Mouse (Mus musculus): ENCODE measurements around the gene Vmn2r78. TPM values are rescaled to one million over a fixed set of nuclear protein-coding genes. Genes with fewer than 3 reads are reported as not detected.
"Not testable (repeated sequence)": the region's sequence is repeated elsewhere in the genome, so short reads cannot be mapped to it uniquely, and the experiment has no call there.

Vmn2r78 gene
- polyA plus RNA-seq (2015; fragmentation: Nextera tagmentation; extraction: Ambion mirVana): not detected in 2 replicates

DNA sequence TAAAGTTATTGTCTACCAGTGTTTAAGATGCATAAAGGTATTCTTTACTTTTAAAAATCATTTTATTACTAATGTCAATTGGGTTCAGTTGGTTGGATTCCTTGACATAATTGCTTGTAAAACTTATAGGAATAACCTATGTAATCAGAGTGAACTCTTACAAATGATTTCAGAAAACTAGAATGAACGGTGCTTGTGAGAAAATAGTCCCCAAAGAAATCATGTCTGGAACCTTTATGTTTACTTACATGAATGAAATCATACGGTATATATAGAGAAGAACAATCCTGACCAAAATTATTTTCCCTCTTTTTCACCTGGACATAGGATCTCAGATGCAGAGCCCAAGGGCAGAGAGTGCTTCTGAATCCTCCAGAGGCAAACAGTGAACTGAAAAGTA is at the start of gene Vmn2r78:
TSS of gene Vmn2r78 (plus strand) at position 301 of the 400 bp plus-strand sequence.
- not testable (repeated sequence) for H3K27ac ChIP-seq; H3K27me3 ChIP-seq; H3K4me1 ChIP-seq (replicated peaks); H3K4me3 ChIP-seq (replicated peaks); H3K9me3 ChIP-seq; H3K36me3 ChIP-seq; ATAC-seq; H3K4me2 ChIP-seq (replicated peaks); H3K9ac ChIP-seq (replicated peaks)
- 87% methylated on average over 2 of the region's 2 CpGs for WGBS

DNA sequence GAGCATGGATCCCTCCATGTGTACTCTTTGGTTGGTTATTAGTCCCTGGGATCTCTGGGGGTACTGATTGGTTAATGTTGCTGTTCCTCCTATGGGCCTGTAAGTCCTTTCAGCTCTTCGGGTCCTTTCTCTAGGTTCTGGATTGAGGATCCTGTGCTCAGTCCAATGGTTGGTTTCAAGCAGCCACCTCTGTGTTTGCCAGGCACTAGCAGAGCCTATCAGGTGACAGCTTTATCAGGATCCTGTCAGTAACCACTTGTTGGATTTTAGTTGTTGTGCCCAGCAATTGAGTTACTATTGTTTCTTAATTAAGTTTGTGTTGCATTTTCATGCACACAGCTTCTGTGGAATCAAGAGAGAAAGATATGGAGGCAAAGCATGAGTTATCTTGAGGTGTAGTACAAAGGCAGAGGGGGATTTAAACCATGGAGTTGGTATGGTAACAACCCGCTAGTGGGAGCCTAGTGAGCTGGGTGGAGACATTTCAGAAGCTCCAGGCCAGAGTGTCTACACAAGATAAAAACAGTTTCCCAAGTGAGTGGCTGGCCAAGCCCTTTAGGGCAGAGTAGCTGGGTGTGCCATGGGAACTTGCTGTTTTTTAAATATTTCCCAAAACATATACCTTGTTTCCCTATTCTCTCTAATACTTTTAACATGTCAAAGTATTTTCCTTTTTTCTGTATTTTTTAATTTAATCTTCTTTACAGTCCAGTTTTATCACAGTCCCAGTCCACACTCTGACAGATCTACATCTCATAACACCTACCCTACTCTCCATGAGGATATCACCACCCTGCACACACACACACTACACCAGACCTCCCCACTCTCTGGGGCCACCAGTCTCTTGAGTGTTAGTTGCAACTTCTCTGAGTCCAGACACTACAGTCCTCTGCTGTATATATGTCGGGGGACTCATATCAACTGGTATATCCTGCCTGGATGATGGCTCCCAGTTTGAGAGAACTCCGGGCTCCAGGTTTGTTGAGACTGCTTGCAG is 25.1 kb upstream of the Vmn2r78 start:
- 96% methylated on average over 4 of the region's 4 CpGs for WGBS

DNA sequence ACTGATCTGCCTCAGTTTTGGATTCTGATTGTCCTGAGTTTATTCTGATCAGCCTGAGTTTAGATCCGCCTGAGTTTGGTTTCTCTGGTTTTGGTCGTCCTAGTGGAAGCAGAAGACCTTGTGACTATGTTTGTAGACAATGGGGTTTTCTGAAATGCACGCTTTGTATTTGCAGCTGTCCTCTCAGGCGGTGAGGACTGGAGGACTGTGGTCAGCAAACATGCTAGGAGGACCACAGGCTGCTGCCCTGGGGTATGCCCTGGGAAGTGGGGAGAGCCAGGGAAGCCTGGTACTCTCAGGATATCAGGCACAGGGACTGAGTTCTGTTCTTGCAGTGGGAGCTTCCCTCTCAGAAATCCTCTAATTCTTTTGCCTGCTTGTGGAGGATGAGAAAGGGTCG is 22.4 kb downstream of the Vmn2r78 start:
- Histone ChIP-seq H3K27ac (no peak overlapping the region), H3K27me3 (no peaks in the 10 kb centered on the region), H3K36me3 (no peaks in the 10 kb centered on the region), H3K9ac (replicated peaks) (no peak overlapping the region), H3K4me2 (replicated peaks) (no peak overlapping the region), H3K4me3 (replicated peaks) (no peak overlapping the region), H3K9me3 (no peaks in the 10 kb centered on the region), H3K4me1 (replicated peaks) (no peaks in the 10 kb centered on the region)
- WGBS: 79% methylated on average over 5 of the region's 5 CpGs
- ATAC-seq: no peak

More for the DNA sequence above, 25.1 kb upstream of the Vmn2r78 start:
- Histone ChIP-seq H3K36me3 (no peaks in the 10 kb centered on the region), H3K27ac (no peak overlapping the region), H3K27me3 (no peaks in the 10 kb centered on the region), H3K9me3 (no peaks in the 10 kb centered on the region), H3K4me1 (replicated peaks) (no peaks in the 10 kb centered on the region), H3K9ac (replicated peaks) (no peak overlapping the region), H3K4me2 (replicated peaks) (no peak overlapping the region), H3K4me3 (replicated peaks) (no peak overlapping the region)
- no peak for ATAC-seq

DNA sequence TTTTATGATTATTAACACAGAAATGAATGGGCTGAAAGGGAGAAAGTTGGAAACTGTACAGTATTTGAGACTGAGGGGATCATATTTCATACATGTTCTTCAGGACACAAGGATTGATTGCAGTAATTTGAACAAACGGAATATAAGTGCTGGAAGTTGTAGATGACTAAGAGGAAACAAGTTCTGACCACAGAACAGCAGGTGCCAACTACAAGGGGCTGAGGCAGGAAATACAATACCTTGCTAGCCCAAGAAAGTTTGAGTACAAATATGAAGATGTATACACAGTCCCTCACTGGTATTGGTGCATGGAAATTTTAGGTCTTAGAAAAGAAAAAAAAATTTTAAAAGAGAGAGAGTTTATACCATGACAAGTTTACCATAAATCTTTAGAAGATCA is 79.8 kb downstream of the Vmn2r78 start:
- Histone ChIP-seq H3K4me2 (replicated peaks) (no peak overlapping the region), H3K27me3 (no peaks in the 10 kb centered on the region), H3K4me1 (replicated peaks) (no peaks in the 10 kb centered on the region), H3K27ac (no peak overlapping the region), H3K4me3 (replicated peaks) (no peak overlapping the region), H3K9me3 (no peaks in the 10 kb centered on the region), H3K36me3 (no peaks in the 10 kb centered on the region), H3K9ac (replicated peaks) (no peak overlapping the region)
- 84% methylated on average over 1 of the region's 1 CpGs for WGBS
- ATAC-seq: no peak

DNA sequence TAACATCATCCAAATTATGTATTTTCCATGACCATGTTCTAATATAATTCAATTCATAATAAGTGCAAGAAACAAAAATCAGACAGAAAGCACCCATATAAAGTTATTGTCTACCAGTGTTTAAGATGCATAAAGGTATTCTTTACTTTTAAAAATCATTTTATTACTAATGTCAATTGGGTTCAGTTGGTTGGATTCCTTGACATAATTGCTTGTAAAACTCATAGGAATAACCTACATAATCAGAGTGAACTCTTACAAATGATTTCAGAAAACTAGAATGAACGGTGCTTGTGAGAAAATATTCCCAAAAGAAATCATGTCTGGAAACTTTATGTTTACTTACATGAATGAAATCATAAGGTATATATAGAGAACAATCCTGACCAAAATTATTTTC is 80.9 kb downstream of the Vmn2r78 start, which contains the start of gene Vmn2r79:
TSS of gene Vmn2r79 (plus strand) at position 301 of the 400 bp plus-strand sequence.
- H3K27me3 ChIP-seq; H3K27ac ChIP-seq; H3K4me2 ChIP-seq (replicated peaks); H3K4me3 ChIP-seq (replicated peaks); H3K4me1 ChIP-seq (replicated peaks); H3K9ac ChIP-seq (replicated peaks); H3K9me3 ChIP-seq; H3K36me3 ChIP-seq; ATAC-seq: not testable (repeated sequence)
- WGBS: 83% methylated on average over 1 of the region's 1 CpGs

Other genes with a start within 250 kb of the Vmn2r78 start
- gene Olfr292, start 226.8 kb upstream of the Vmn2r78 start, polyA plus RNA-seq (2015; fragmentation: Nextera tagmentation; extraction: Ambion mirVana): not detected in 2 replicates
- gene Folh1, start 139.2 kb upstream of the Vmn2r78 start, polyA plus RNA-seq (2015; fragmentation: Nextera tagmentation; extraction: Ambion mirVana): 0.15 TPM in 1 of 2 replicates, not detected in the other
- gene Vmn2r77, start 120.1 kb upstream of the Vmn2r78 start, polyA plus RNA-seq (2015; fragmentation: Nextera tagmentation; extraction: Ambion mirVana): not detected in 2 replicates
- gene Vmn2r79, start 81.0 kb downstream of the Vmn2r78 start, polyA plus RNA-seq (2015; fragmentation: Nextera tagmentation; extraction: Ambion mirVana): not detected in 2 replicates